Mouse (Mus musculus) C2C12 (cell line): Measurements from ENCODE around the gene Gins2.

Source experiments
- CTCF ChIP-seq: IDR thresholded peaks from one replicate; pipeline ENCODE4 v1.5.1; 2011; ENCODE audit not compliant: control insufficient read depth, insufficient read depth, insufficient read length
- MAX ChIP-seq: IDR thresholded peaks from one replicate; pipeline ENCODE4 v1.6.1; 2011; ENCODE audit warnings: mild to moderate bottlenecking, control low read depth
- USF1 ChIP-seq: IDR thresholded peaks from one replicate; pipeline ENCODE4 v1.6.1; 2011; ENCODE audit warnings: low read depth, mild to moderate bottlenecking, control low read depth, moderate library complexity

DNA sequence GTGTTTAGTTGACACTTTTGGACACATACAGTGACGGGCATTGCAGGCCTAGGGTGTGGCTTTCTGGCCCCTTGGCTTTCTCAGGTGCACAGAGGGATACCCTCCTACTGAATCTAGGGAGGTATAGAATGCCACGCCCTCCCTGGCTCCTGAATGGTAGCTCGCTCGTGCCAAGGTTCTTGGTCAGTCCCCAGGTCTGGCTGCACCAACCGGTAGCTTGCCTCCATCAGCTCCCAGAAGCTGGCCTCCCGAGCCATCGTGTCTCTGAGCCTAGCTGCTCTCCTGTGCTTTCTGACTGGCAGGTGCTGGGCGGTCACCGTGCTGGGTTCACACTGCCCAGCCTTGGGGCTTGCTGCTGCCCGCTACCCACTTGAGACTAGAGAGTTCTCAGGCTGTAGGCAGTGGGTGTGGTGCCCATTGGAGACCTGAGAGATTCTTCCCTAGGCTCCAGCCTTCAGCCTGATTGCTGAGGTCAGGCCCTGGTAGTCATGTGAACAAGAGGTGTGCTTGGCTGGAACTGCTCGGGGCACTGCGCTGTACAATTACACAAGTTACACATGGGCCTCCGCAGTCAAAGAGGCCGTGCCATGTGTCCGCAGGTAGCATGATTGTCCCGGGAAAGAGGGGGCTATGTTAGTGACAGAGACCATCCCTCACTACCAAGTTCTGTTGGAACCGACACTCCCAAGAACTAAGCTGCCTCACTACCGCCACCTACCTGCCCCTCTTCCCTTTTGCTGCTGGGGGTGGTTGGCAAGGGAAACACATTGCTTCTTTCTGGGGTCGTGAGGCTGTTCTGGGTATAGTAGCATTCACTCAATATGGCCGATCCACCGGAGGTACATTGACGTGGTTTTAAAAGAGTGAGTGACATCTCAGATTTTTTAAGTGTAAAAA is 27.3 kb downstream of the Gins2 start:
- TF ChIP-seq CTCF: peak; percentile 55
- TF ChIP-seq MAX: no peak
- TF ChIP-seq USF1: no peak
